Mouse (Mus musculus) CH12.LX (cell line): ENCODE data around the gene Gse1. TPM values are rescaled to one million over a fixed set of nuclear protein-coding genes. Genes with fewer than 3 reads are reported as not detected.

Experiments
- DNase-seq: peaks from one replicate; pipeline ENCODE4 v3.0.0-alpha.2; 2013; ENCODE audit errors: extremely low read depth
- H3K27ac ChIP-seq: 2 replicates; pipeline ENCODE4 v1.5.1; 2012; ENCODE audit warnings: low read depth, mild to moderate bottlenecking, control low read depth, moderate library complexity; ENCODE audit not compliant: insufficient read depth
- H3K27me3 ChIP-seq: replicated peaks from 2 replicates; pipeline ENCODE3; 2012; ENCODE audit warnings: inconsistent platforms
- H3K36me3 ChIP-seq, 2 experiments: replicated peaks in 1 of 2; 2 replicates each; pipeline versions ENCODE3 to v1.6.1; 2012; ENCODE audit warnings: inconsistent platforms in 1 of 2, low read length in 1 of 2, mild to moderate bottlenecking in 1 of 2, mixed read lengths in 1 of 2, moderate library complexity in 1 of 2; ENCODE audit not compliant: control insufficient read depth in 1 of 2, insufficient read depth in 1 of 2
- H3K4me1 ChIP-seq, 2 experiments: 2 replicates each; pipeline ENCODE4 v1.6.1; 2012; ENCODE audit warnings: inconsistent platforms in 1 of 2, moderate library complexity in 1 of 2; ENCODE audit not compliant: insufficient read depth in 2 of 2, control insufficient read depth in 1 of 2
- H3K4me2 ChIP-seq: 2 replicates; pipeline ENCODE4 v1.6.1; 2012; ENCODE audit warnings: low read depth, mild to moderate bottlenecking, control low read depth; ENCODE audit not compliant: poor library complexity, insufficient read depth, severe bottlenecking
- H3K4me3 ChIP-seq, 3 experiments: fragments of 150-350 bp in 1 of 3; sonication (generic) in 1 of 3; replicated peaks in 1 of 3; 2 replicates each; pipeline versions ENCODE3 to v1.5.1; 2011 to 2012; ENCODE audit warnings: low read depth in 2 of 3, low read length in 2 of 3, mild to moderate bottlenecking in 2 of 3, moderate library complexity in 2 of 3, control low read depth in 1 of 3, improper control_type of control experiment in 1 of 3, inconsistent platforms in 1 of 3, mixed read lengths in 1 of 3; ENCODE audit not compliant: poor library complexity in 1 of 3
- H3K79me2 ChIP-seq: replicated peaks from 2 replicates; pipeline ENCODE4 v1.6.1; 2012; ENCODE audit warnings: mild to moderate bottlenecking, moderate library complexity; ENCODE audit not compliant: control insufficient read depth, poor library complexity, insufficient read depth, severe bottlenecking; ENCODE audit errors: extremely low read depth
- H3K9ac ChIP-seq: 2 replicates; pipeline ENCODE4 v1.6.1; 2012; ENCODE audit warnings: low read depth, mild to moderate bottlenecking, control low read depth, moderate library complexity; ENCODE audit not compliant: insufficient read depth
- H3K9me3 ChIP-seq: replicated peaks from 2 replicates; pipeline ENCODE3; 2012; ENCODE audit warnings: low read length, inconsistent platforms, mixed read lengths
- BHLHE40 ChIP-seq: IDR thresholded peaks from 2 replicates; pipeline ENCODE4 v1.6.1; 2011; ENCODE audit warnings: mild to moderate bottlenecking, low read depth, low read length, improper control_type of control experiment
- CHD1 ChIP-seq: IDR thresholded peaks from 2 replicates; pipeline ENCODE4 v1.6.1; 2012; ENCODE audit warnings: low read depth, low read length, improper control_type of control experiment, inconsistent platforms
- E2F4 ChIP-seq: IDR thresholded peaks from 2 replicates; pipeline ENCODE4 v1.6.1; 2011; ENCODE audit warnings: low read depth, low read length, improper control_type of control experiment; ENCODE audit not compliant: insufficient replicate concordance
- EP300 ChIP-seq: IDR thresholded peaks from 2 replicates; pipeline ENCODE4 v1.6.1; 2011; ENCODE audit warnings: low read length, improper control_type of control experiment
- ETS1 ChIP-seq: conservative IDR thresholded peaks from 2 replicates; pipeline ENCODE4 v1.6.1; 2012; ENCODE audit warnings: low read depth, mild to moderate bottlenecking, inconsistent platforms, low read length, improper control_type of control experiment, moderate library complexity
- HCFC1 ChIP-seq: IDR thresholded peaks from 2 replicates; pipeline ENCODE4 v1.6.1; 2012; ENCODE audit warnings: low read depth, mild to moderate bottlenecking, inconsistent platforms, low read length, improper control_type of control experiment
- JUND ChIP-seq: conservative IDR thresholded peaks from 2 replicates; pipeline ENCODE4 v1.6.1; 2011; ENCODE audit warnings: low read depth, low read length, improper control_type of control experiment
- KAT2A ChIP-seq: IDR thresholded peaks from 2 replicates; pipeline ENCODE4 v1.6.1; 2012; ENCODE audit warnings: low read length, improper control_type of control experiment, inconsistent platforms; ENCODE audit not compliant: insufficient replicate concordance
- MAX ChIP-seq: IDR thresholded peaks from 2 replicates; pipeline ENCODE4 v1.6.1; 2011; ENCODE audit warnings: low read length, improper control_type of control experiment
- MYC ChIP-seq: IDR thresholded peaks from 2 replicates; pipeline ENCODE4 v1.6.1; 2011; ENCODE audit warnings: low read depth, mild to moderate bottlenecking, improper control_type of control experiment, low read length
- RAD21 ChIP-seq: IDR thresholded peaks from 2 replicates; pipeline ENCODE4 v1.6.1; 2011; ENCODE audit warnings: low read depth, mild to moderate bottlenecking, low read length, improper control_type of control experiment, moderate library complexity
- SIN3A ChIP-seq: IDR thresholded peaks from 2 replicates; pipeline ENCODE4 v1.6.1; 2012; ENCODE audit warnings: low read length, improper control_type of control experiment, inconsistent platforms
- TBP ChIP-seq: conservative IDR thresholded peaks from 2 replicates; pipeline ENCODE4 v1.6.1; 2011; ENCODE audit warnings: low read depth, low read length, improper control_type of control experiment
- USF2 ChIP-seq: conservative IDR thresholded peaks from 2 replicates; pipeline ENCODE4 v1.6.1; 2011; ENCODE audit warnings: low read depth, low read length, improper control_type of control experiment
- ZC3H11A ChIP-seq: IDR thresholded peaks from 2 replicates; pipeline ENCODE4 v1.6.1; 2012; ENCODE audit warnings: low read depth, mild to moderate bottlenecking, inconsistent platforms, low read length, improper control_type of control experiment
- ZKSCAN1 ChIP-seq: IDR thresholded peaks from 2 replicates; pipeline ENCODE4 v1.6.1; 2012; ENCODE audit warnings: low read depth, inconsistent platforms, low read length, improper control_type of control experiment, borderline replicate concordance
- dilution Hi-C: fragments of 300-500 bp; cut with MboI; formaldehyde crosslinking; loops from 2 replicates; pipeline ENCODE4 v1.14.3; 2020; ENCODE audit warnings: low sequenced_read_pairs; ENCODE audit not compliant: extremely low pct_unique_long_range_greater_than_20kb, extremely low pct_ligation_motif_present
- in situ Hi-C: fragments of 300-500 bp; cut with MboI; formaldehyde crosslinking; loops from 3 replicates; pipeline ENCODE4 v1.14.3; 2019; ENCODE audit warnings: low sequenced_read_pairs, low pct_ligation_motif_present, low pct_unique_long_range_greater_than_20kb, mixed read lengths
- polyA plus RNA-seq: library from polyadenylated mRNA; unstranded; fragments of >175 nt; gene quantifications from 2 replicates; pipeline ENCODE4 v1.2.1, GENCODE M21; 2012; ENCODE audit warnings: low read depth; ENCODE audit not compliant: insufficient read length
- total RNA-seq, 2 experiments: library from RNA; depleted of rRNA; stranded (reverse); fragments of 300-350 nt in 1 of 2; fragments of >200 nt in 1 of 2; gene quantifications; 2 replicates each; pipeline ENCODE4 v1.2.3; 2012 to 2014

Gene Gse1
- total and polyA plus RNA-seq, 3 experiments, result 1.3 to 9.8 (median 8.5) TPM

DNA sequence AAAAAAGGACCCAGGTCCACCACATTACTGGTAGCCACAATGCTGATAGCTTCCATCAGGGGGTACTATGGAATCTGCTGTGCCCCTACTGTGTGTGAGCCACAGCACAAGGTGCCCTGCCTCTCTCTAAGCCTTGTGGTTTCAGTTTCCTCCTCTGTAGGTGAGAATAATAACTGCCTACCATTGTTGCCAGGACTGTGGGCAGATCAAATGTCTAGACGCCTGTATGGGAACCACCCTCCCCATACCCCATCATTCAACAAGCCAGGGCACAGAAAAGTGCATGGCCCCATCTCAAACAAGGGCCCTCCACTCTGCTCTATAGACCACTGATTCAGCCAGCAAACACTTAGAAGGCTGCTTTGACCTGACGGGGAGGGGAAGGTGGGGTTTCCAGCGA lies 168.5 kb downstream of the Gse1 start:
- in situ Hi-C loops (no loop called here), dilution Hi-C loops (no loop called here)
- Histone ChIP-seq H3K4me1 (peaks cover 2 to 29% of the 10 kb centered on the region in 2 experiments; a peak in 2 of 4 replicates), H3K4me2 (no peak overlapping the region), H3K9me3 (peaks cover 5% of the 10 kb centered on the region), H3K36me3 (no peaks in the 10 kb centered on the region), H3K27me3 (peaks cover 7% of the 10 kb centered on the region), H3K9ac (no peak overlapping the region), H3K27ac (no peak overlapping the region), H3K79me2 (no peaks in the 10 kb centered on the region), H3K4me3 (no peak overlapping the region)
- TF ChIP-seq BHLHE40 (no peak), ZKSCAN1 (peak; percentile 20; the same call in 1 of the 2 replicates)
- DNase-seq, result no peak

DNA sequence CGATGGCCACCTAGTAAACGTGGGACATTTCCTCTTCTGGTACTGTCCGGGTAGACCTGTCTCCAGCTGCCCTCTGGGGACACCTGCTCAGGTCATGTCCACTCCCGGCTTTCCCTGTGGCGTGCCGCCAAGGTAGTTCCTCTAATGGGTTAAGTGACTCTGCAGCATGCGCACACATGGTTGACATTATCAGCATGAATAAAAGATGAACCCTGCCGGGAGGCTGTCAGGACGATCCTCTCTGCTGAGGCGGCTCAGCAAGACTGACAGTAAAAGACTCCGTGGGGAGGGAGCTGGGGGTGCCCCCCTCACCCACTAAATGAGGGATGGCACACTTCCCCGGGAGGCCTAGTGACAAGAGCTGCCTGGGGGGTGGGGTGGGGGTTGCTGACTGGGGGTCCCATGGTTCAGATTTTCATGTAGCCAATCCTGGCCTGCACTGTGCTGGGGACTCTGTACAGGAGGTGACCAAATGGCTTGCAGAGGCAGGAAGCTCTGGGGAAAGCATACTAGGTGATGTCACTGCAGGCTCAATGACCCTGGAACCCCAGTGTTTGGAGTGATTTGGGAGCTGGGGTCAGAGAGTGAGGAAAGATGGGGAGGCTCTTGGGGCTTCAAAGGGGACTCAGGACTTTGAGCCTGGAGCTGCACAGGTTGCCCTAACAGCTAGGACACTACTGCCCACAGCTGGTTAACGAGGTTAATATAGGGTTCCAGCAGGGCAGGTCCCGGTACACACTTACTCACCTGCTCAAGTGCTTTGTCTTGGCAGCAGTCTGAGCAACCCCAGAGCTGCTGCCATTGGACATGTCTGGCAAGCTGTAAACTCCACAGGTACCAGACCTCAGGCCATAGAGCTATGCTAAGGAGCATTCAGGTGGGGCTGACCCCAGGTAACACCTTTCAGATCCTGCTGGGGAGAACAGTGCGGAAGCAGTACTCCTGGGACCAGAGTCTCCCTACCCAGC lies 169.5 kb downstream of the Gse1 start:
- DNase-seq, result no peak
- no peak overlapping the region for H3K4me3 ChIP-seq
- dilution Hi-C loops, result no loop called here
- H3K9ac ChIP-seq, result no peak overlapping the region
- H3K27me3 ChIP-seq, result peaks cover 8% of the 10 kb centered on the region
- H3K4me2 ChIP-seq, result no peak overlapping the region
- peaks cover 2 to 21% of the 10 kb centered on the region in 2 experiments; a peak in 2 of 4 replicates for H3K4me1 ChIP-seq
- H3K9me3 ChIP-seq, result peaks cover 5% of the 10 kb centered on the region
- H3K27ac ChIP-seq, result no peak overlapping the region
- in situ Hi-C loops, result no loop called here
- no peaks in the 10 kb centered on the region for H3K36me3 ChIP-seq
- TF ChIP-seq RAD21 (no peak; the same call in 1 of the 2 replicates), HCFC1 (no peak), MAX (no peak), ETS1 (no peak), USF2 (no peak)
- no peaks in the 10 kb centered on the region for H3K79me2 ChIP-seq

DNA sequence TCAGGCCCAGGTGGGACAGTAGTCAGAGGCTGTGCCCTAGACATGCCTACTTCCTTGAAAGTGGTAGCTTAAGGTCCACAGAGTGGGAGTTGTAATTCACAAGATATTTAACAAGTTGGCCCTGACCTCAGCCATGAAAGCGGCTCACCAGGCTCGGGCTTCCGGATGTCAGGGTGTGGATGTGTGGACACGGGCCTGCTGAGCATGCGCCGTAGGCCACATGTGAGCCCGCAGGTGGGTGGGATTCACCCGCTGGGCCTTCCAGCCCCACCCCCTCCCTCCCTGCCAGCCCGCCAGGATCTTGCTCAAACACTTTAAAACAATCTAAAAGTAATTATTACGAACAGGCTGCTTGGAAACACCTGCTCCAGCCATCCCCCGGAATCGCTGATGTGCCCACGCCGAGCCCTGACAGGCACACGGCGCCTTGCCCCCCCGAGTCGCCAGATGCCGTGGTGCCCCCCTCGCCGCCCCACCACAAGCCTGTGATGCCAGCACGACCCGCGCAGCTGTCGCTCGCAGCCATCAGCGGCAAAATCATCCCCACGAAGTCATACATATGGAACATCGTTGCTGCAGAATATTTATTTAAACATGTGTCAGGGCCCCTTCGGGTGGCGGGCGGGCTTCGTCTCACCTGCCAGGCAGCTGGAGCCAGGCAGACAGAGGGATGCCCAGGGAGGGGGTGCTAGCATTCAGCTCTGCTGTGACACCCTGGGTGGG lies 171.1 kb downstream of the Gse1 start:
- peaks cover 5% of the 10 kb centered on the region for H3K9me3 ChIP-seq
- H3K9ac ChIP-seq, result no peak overlapping the region
- H3K4me2 ChIP-seq, result no peak overlapping the region
- TF ChIP-seq JUND (no peak), TBP (no peak), CHD1 (no peak), KAT2A (no peak), MYC (no peak), EP300 (no peak), SIN3A (no peak), E2F4 (no peak), ZC3H11A (no peak)
- no peaks in the 10 kb centered on the region for H3K36me3 ChIP-seq
- H3K4me1 ChIP-seq, result peaks cover 5 to 26% of the 10 kb centered on the region in 2 experiments; a peak in 2 of 4 replicates
- DNase-seq, result no peak
- no peak overlapping the region for H3K27ac ChIP-seq
- dilution Hi-C loops, result no loop called here
- H3K27me3 ChIP-seq, result peaks cover 8% of the 10 kb centered on the region
- in situ Hi-C loops, result no loop called here
- no peaks in the 10 kb centered on the region for H3K79me2 ChIP-seq
- H3K4me3 ChIP-seq, result no peak overlapping the region
